Mouse (Mus musculus) MEL (cell line): ENCODE data around the gene Tsacc. TPM values are rescaled to one million over a fixed set of nuclear protein-coding genes. Genes with fewer than 3 reads are reported as not detected.

Experiments used
- DNase-seq: peaks from one replicate; pipeline ENCODE4 v3.0.0; 2011; ENCODE audit warnings: low read depth, low spot score
- H3K27ac ChIP-seq: 2 replicates; pipeline ENCODE4 v1.5.1; 2012; ENCODE audit warnings: low read depth, mild to moderate bottlenecking, control low read depth, low read length, moderate library complexity; ENCODE audit not compliant: control insufficient read depth
- H3K27me3 ChIP-seq, 2 experiments: fragments of 150-350 bp in 1 of 2; sonication (generic) in 1 of 2; 2 replicates each; pipeline ENCODE4 v1.6.1; 2012; ENCODE audit warnings: low read length in 2 of 2, mild to moderate bottlenecking in 2 of 2, improper control_type of control experiment in 1 of 2, moderate library complexity in 1 of 2; ENCODE audit not compliant: insufficient read depth in 2 of 2, control insufficient read depth in 1 of 2
- H3K36me3 ChIP-seq, 2 experiments: 2 replicates each; pipeline ENCODE4 v1.6.1; 2012 to 2014; ENCODE audit warnings: low read length in 2 of 2, improper control_type of control experiment in 1 of 2, inconsistent platforms in 1 of 2, mild to moderate bottlenecking in 1 of 2; ENCODE audit not compliant: insufficient read depth in 2 of 2, control insufficient read depth in 1 of 2
- H3K4me1 ChIP-seq, 2 experiments: fragments of 150-350 bp in 1 of 2; sonication (generic) in 1 of 2; 2 replicates each; pipeline ENCODE4 v1.6.1; 2012; ENCODE audit warnings: low read length in 2 of 2, improper control_type of control experiment in 1 of 2, mild to moderate bottlenecking in 1 of 2; ENCODE audit not compliant: insufficient read depth in 2 of 2, control insufficient read depth in 1 of 2
- H3K4me3 ChIP-seq, 2 experiments: fragments of 150-350 bp in 1 of 2; sonication (generic) in 1 of 2; 2 replicates each; pipeline ENCODE4 v1.5.1; 2012; ENCODE audit warnings: low read depth in 2 of 2, low read length in 2 of 2, mild to moderate bottlenecking in 2 of 2, moderate library complexity in 2 of 2, control low read depth in 1 of 2, improper control_type of control experiment in 1 of 2; ENCODE audit not compliant: control insufficient read depth in 1 of 2, insufficient read depth in 1 of 2
- H3K79me2 ChIP-seq: 2 replicates; pipeline ENCODE4 v1.6.1; 2012; ENCODE audit warnings: mild to moderate bottlenecking, low read length, moderate library complexity; ENCODE audit not compliant: control insufficient read depth, poor library complexity, insufficient read depth
- H3K9ac ChIP-seq: 2 replicates; pipeline ENCODE4 v1.6.1; 2012; ENCODE audit warnings: low read depth, mild to moderate bottlenecking, control low read depth, low read length, moderate library complexity; ENCODE audit not compliant: control insufficient read depth, poor library complexity, severe bottlenecking
- H3K9me3 ChIP-seq: fragments of 150-350 bp; sonication (generic); replicated peaks from 2 replicates; pipeline ENCODE4 v1.6.1; 2012; ENCODE audit warnings: mild to moderate bottlenecking, low read length, improper control_type of control experiment, moderate library complexity; ENCODE audit not compliant: insufficient read depth
- BHLHE40 ChIP-seq: IDR thresholded peaks from 2 replicates; pipeline ENCODE4 v1.6.1; 2012; ENCODE audit warnings: low read depth, mild to moderate bottlenecking, inconsistent platforms, low read length, improper control_type of control experiment, borderline replicate concordance
- CTCF ChIP-seq, 3 experiments: IDR thresholded peaks in 2 of 3; conservative IDR thresholded peaks in 1 of 3; 2 replicates each; pipeline ENCODE4 v1.5.1; 2011 to 2012; ENCODE audit warnings: low read length in 3 of 3, low read depth in 2 of 3, mild to moderate bottlenecking in 2 of 3, improper control_type of control experiment in 1 of 3, inconsistent platforms in 1 of 3, mixed read lengths in 1 of 3, moderate library complexity in 1 of 3; ENCODE audit not compliant: control insufficient read depth in 1 of 3, insufficient read depth in 1 of 3, poor library complexity in 1 of 3, severe bottlenecking in 1 of 3
- ELF1 ChIP-seq: IDR thresholded peaks from 2 replicates; pipeline ENCODE4 v1.6.1; 2014; ENCODE audit warnings: low read depth, mild to moderate bottlenecking, inconsistent platforms, low read length, improper control_type of control experiment, moderate library complexity
- EP300 ChIP-seq, 2 experiments: IDR thresholded peaks; 2 replicates each; pipeline ENCODE4 v1.6.1; 2011; ENCODE audit warnings: improper control_type of control experiment in 2 of 2, low read length in 2 of 2, low read depth in 1 of 2, mild to moderate bottlenecking in 1 of 2
- ETS1 ChIP-seq: IDR thresholded peaks from 2 replicates; pipeline ENCODE4 v1.6.1; 2012; ENCODE audit warnings: low read depth, mild to moderate bottlenecking, inconsistent platforms, low read length, improper control_type of control experiment, moderate library complexity
- JUND ChIP-seq: IDR thresholded peaks from 2 replicates; pipeline ENCODE4 v1.6.1; 2011; ENCODE audit warnings: low read depth, mild to moderate bottlenecking, improper control_type of control experiment, low read length
- MAFK ChIP-seq: IDR thresholded peaks from 2 replicates; pipeline ENCODE4 v1.6.1; 2011; ENCODE audit warnings: low read depth, mild to moderate bottlenecking, low read length, improper control_type of control experiment, borderline replicate concordance
- MAX ChIP-seq: IDR thresholded peaks from 2 replicates; pipeline ENCODE4 v1.6.1; 2011; ENCODE audit warnings: low read length, improper control_type of control experiment
- MEF2A ChIP-seq: IDR thresholded peaks from 2 replicates; pipeline ENCODE4 v1.6.1; 2014; ENCODE audit warnings: low read depth, mild to moderate bottlenecking, inconsistent platforms, low read length, improper control_type of control experiment; ENCODE audit not compliant: poor library complexity, insufficient replicate concordance, severe bottlenecking; ENCODE audit errors: extremely low read depth
- MYB ChIP-seq: IDR thresholded peaks from 2 replicates; pipeline ENCODE4 v1.6.1; 2011; ENCODE audit warnings: mild to moderate bottlenecking, low read depth, low read length, improper control_type of control experiment
- NRF1 ChIP-seq: IDR thresholded peaks from 2 replicates; pipeline ENCODE4 v1.6.1; 2014; ENCODE audit warnings: low read depth, mild to moderate bottlenecking, inconsistent platforms, low read length, improper control_type of control experiment, moderate library complexity; ENCODE audit not compliant: poor library complexity, insufficient read depth, severe bottlenecking
- SIN3A ChIP-seq: IDR thresholded peaks from 2 replicates; pipeline ENCODE4 v1.6.1; 2012; ENCODE audit warnings: low read length, improper control_type of control experiment, inconsistent platforms
- SMC3 ChIP-seq: IDR thresholded peaks from 2 replicates; pipeline ENCODE4 v1.6.1; 2011; ENCODE audit warnings: low read depth, low read length, improper control_type of control experiment
- TBP ChIP-seq: IDR thresholded peaks from 2 replicates; pipeline ENCODE4 v1.8.0; 2011; ENCODE audit warnings: low read depth, low read length, improper control_type of control experiment
- UBTF ChIP-seq: IDR thresholded peaks from 2 replicates; pipeline ENCODE4 v1.6.1; 2012; ENCODE audit warnings: low read depth, mild to moderate bottlenecking, inconsistent platforms, low read length, improper control_type of control experiment, moderate library complexity, borderline replicate concordance; ENCODE audit not compliant: insufficient read depth
- USF2 ChIP-seq, 2 experiments: IDR thresholded peaks; 2 replicates each; pipeline ENCODE4 v1.6.1; 2011 to 2012; ENCODE audit warnings: improper control_type of control experiment in 2 of 2, low read length in 2 of 2, borderline replicate concordance in 1 of 2, inconsistent platforms in 1 of 2, low read depth in 1 of 2, mild to moderate bottlenecking in 1 of 2; ENCODE audit not compliant: insufficient read depth in 1 of 2
- ZKSCAN1 ChIP-seq: IDR thresholded peaks from 2 replicates; pipeline ENCODE4 v1.6.1; 2012; ENCODE audit warnings: low read depth, mild to moderate bottlenecking, inconsistent platforms, low read length, improper control_type of control experiment, moderate library complexity
- ZMIZ1 ChIP-seq: IDR thresholded peaks from 2 replicates; pipeline ENCODE4 v1.6.1; 2012; ENCODE audit warnings: low read depth, mild to moderate bottlenecking, inconsistent platforms, low read length, improper control_type of control experiment, moderate library complexity
- ZNF384 ChIP-seq: IDR thresholded peaks from 2 replicates; pipeline ENCODE4 v1.6.1; 2012; ENCODE audit warnings: low read depth, mild to moderate bottlenecking, inconsistent platforms, low read length, improper control_type of control experiment
- polyA plus RNA-seq, 2 experiments: library from polyadenylated mRNA; stranded (reverse) in 1 of 2; unstranded in 1 of 2; fragments of >175 nt in 1 of 2; fragments of >200 nt in 1 of 2; gene quantifications; 2 replicates each; pipeline versions ENCODE4 v1.2.1 to v1.2.4; 2012; ENCODE audit warnings: low replicate concordance in 2 of 2, low read depth in 1 of 2; ENCODE audit not compliant: insufficient read length in 2 of 2, insufficient read depth in 1 of 2, missing spikeins in 1 of 2
- total RNA-seq: library from RNA; depleted of rRNA; stranded (reverse); fragments of 300-350 nt; gene quantifications from 2 replicates; pipeline ENCODE4 v1.2.3, GENCODE M21; 2012

Tsacc gene
- total and polyA plus RNA-seq, 3 experiments = 34.1 to 41.1 TPM; not detected in 1

DNA sequence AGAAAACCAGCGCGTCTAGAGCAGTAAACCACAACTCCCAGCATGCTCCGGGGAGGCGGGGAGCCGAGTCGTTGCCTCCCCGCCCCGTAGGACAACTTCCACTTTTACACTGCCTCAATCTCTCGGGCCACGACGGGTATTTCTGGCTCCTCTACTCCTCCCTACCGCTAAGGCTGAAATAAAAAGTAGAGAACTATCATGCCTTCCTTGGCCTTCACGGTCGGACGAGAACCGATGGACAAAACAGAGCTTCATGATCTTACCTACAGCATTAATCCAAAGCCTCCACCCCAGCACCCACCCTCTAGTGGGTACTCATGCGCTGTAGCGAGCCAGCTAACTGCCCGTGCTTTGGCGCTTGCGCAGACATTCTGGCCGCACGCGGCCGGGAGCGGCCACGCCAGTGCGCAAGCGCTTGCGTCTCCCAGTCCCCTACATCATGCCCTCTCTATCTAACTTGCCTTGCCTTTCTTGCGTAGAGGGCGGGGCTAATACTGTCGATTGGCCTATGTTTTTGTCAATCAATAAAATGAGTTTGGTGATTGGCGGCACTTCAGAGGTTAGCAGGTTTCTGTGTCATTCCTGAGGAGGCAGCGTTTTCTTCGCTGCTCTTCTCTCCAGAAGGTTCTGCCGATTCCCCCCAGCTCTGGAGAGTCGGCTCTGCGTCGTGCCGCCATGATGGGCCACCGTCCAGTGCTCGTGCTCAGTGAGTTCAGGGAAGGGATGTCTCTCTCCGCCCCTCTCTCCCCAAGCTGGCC is at the start of gene Tsacc, which contains the start of gene Cct3 (continued):
- no peak for TF ChIP-seq MAFK
- TF ChIP-seq TBP = peak; percentile 96
- TF ChIP-seq ELF1 = peak; percentile 64; the same call in 1 of the 2 replicates
- TF ChIP-seq ETS1 = peak; percentile 34; the same call in 1 of the 2 replicates
- TF ChIP-seq, all 39 proteins: peak for 20

DNA sequence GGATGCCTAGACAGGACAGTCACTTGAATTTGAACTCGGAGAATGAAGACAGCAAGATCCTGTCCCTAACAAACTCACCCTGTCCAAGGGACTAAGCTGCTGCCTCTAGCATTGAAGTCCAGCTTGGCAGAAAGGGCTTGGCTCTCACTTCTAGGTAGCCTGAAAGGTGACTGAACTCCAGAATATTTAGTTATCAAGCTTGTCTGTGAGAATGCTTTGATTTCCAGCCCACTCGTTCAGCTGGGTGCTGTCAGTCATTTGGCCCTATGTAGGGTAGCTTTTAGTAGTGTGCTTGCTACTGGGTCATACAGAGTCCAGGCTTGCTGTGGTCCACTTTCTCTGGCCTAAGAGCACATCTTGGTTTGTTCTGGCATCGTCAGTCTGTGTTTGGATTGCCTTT is 42.2 kb upstream of the Tsacc start:
- Histone ChIP-seq H3K4me1 (peaks cover 3 to 27% of the 10 kb centered on the region in 2 experiments; a peak in 3 of 4 replicates), H3K9ac (no peak overlapping the region), H3K27ac (0 out of 2 replicates have a peak overlapping the region, but pooled peaks have one; percentile 5), H3K9me3 (no peaks in the 10 kb centered on the region), H3K27me3 (no peaks in the 10 kb centered on the region), H3K36me3 (peaks cover 11 to 29% of the 10 kb centered on the region in 2 experiments), H3K79me2 (peaks cover 33% of the 10 kb centered on the region), H3K4me3 (no peak overlapping the region)
- DNase-seq = no peak
- no peak for TF ChIP-seq MYB
- no peak for TF ChIP-seq ZNF384
- no peak for TF ChIP-seq ZMIZ1
- TF ChIP-seq UBTF = no peak
- TF ChIP-seq MAX = no peak
- TF ChIP-seq SMC3 = no peak
- TF ChIP-seq CTCF (IDR thresholded peaks at IDR 0.05 in 2 of 3, conservative IDR thresholded peaks at IDR 0.05 in 1 of 3; ENCODE audit: control insufficient read depth in 1 of 3, insufficient read depth in 1 of 3, low read depth in 2 of 3, low read length in 3 of 3, poor library complexity in 1 of 3, severe bottlenecking in 1 of 3) = no peak
- TF ChIP-seq JUND = no peak
- TF ChIP-seq EP300 (IDR thresholded peaks at IDR 0.05; ENCODE audit: low read depth in 1 of 2, low read length in 2 of 2) = no peak
- TF ChIP-seq NRF1 = no peak
- no peak for TF ChIP-seq BHLHE40
- TF ChIP-seq MEF2A = no peak
- no peak for TF ChIP-seq USF2 (IDR thresholded peaks at IDR 0.05; ENCODE audit: borderline replicate concordance in 1 of 2, insufficient read depth in 1 of 2, low read depth in 1 of 2, low read length in 2 of 2)
- no peak for TF ChIP-seq ZKSCAN1
- no peak for TF ChIP-seq SIN3A
